Mouse (Mus musculus): ENCODE results near the gene Flot2. TPM values are rescaled to one million over a fixed set of nuclear protein-coding genes. Genes with fewer than 3 reads are reported as not detected.

Flot2 gene
- total and polyA plus RNA-seq, 2 experiments from 2014 or later = 87.1 to 92.7 TPM

- H3K27ac ChIP-seq (ENCODE audit: low read depth, low read length) = no peak overlapping the region
- H3K27me3 ChIP-seq (ENCODE audit: insufficient read depth, low read length) = no peaks in the 10 kb centered on the region
- no peak for ATAC-seq (ENCODE audit: low FRiP score)
- H3K4me2 ChIP-seq (ENCODE audit: low read depth, low read length, poor library complexity, severe bottlenecking) = no peak overlapping the region
- no peak overlapping the region for H3K4me3 ChIP-seq (ENCODE audit: low read depth, low read length)
- 72% methylated on average over 5 of the region's 5 CpGs for WGBS
- H3K9ac ChIP-seq (replicated peaks; ENCODE audit: low read length, poor library complexity, severe bottlenecking) = no peak overlapping the region
- H3K9me3 ChIP-seq (ENCODE audit: low read length) = no peaks in the 10 kb centered on the region
- DNase-seq (ENCODE audit: low spot score) = no peak
- no peaks in the 10 kb centered on the region for H3K4me1 ChIP-seq (ENCODE audit: insufficient read depth, low read length)
- TF ChIP-seq CTCF (IDR thresholded peaks at IDR 0.05) = peak; percentile 23; the same call in 1 of the 2 replicates
- no peaks in the 10 kb centered on the region for H3K36me3 ChIP-seq (ENCODE audit: insufficient read depth, low read length)
Observed at GRCm38 (mm10) chr11:78102958-78103747, 65.4 kb downstream of the Flot2 start.

- Histone ChIP-seq H3K9me3 (ENCODE audit: low read length) (no peaks in the 10 kb centered on the region), H3K36me3 (ENCODE audit: insufficient read depth, low read length) (no peaks in the 10 kb centered on the region), H3K9ac (replicated peaks; ENCODE audit: low read length, poor library complexity, severe bottlenecking) (no peak overlapping the region), H3K27me3 (ENCODE audit: insufficient read depth, low read length) (no peaks in the 10 kb centered on the region), H3K4me1 (ENCODE audit: insufficient read depth, low read length) (no peaks in the 10 kb centered on the region), H3K4me2 (ENCODE audit: low read depth, low read length, poor library complexity, severe bottlenecking) (no peak overlapping the region), H3K4me3 (ENCODE audit: low read depth, low read length) (no peak overlapping the region), H3K27ac (ENCODE audit: low read depth, low read length) (no peak overlapping the region)
- 94% methylated on average over 5 of the region's 5 CpGs for WGBS
- ATAC-seq (ENCODE audit: low FRiP score) (no peak), DNase-seq (ENCODE audit: low spot score) (no peak)
- no peak for TF ChIP-seq CTCF (IDR thresholded peaks at IDR 0.05)
Observed at GRCm38 (mm10) chr11:78104501-78104900, 66.8 kb downstream of the Flot2 start.

MicroRNA genes within 50 kb of the gene (microRNA counts, 519-probe panel; counts per million panel counts)
- microRNA mmu-miR-144 (3,453 counts per million, percentile 74 among the panel's probes with 10 or more counts), microRNA mmu-miR-451 (3,530 counts per million, percentile 75 among the panel's probes with 10 or more counts)

Small RNA genes lying within 50 kb of the gene (microRNA-seq; reads per million reads assigned to microRNA genes)
- gene Mir144 (ENCODE audit: borderline number of aligned reads) = 31.2 reads per million, percentile 32 among the genes with 10 or more reads in this experiment
- gene Mir451a (ENCODE audit: borderline number of aligned reads) = not detected
- not detected for gene Mir451b (ENCODE audit: borderline number of aligned reads)

Other genes starting within 250 kb of the Flot2 start
- 3.4 and 3.6 TPM in 2 replicates for gene Pipox, start 143.8 kb upstream of the Flot2 start, total RNA-seq (2014; rRNA removed)
- gene Pipox, start 143.8 kb upstream of the Flot2 start, polyA plus RNA-seq (2015; fragmentation: Nextera tagmentation; extraction: Ambion mirVana) = 3.8 and 5.1 TPM in 2 replicates
- gene Sez6, start 107.1 kb upstream of the Flot2 start, total RNA-seq (2014; rRNA removed) = 160 and 173 TPM in 2 replicates
- gene Sez6, start 107.1 kb upstream of the Flot2 start, polyA plus RNA-seq (2015; fragmentation: Nextera tagmentation; extraction: Ambion mirVana) = 121 and 125 TPM in 2 replicates
- 31.6 and 53.9 TPM in 2 replicates for gene Phf12, start 55.2 kb upstream of the Flot2 start, total RNA-seq (2014; rRNA removed)
- gene Phf12, start 55.2 kb upstream of the Flot2 start, polyA plus RNA-seq (2015; fragmentation: Nextera tagmentation; extraction: Ambion mirVana) = 9.3 and 9.9 TPM in 2 replicates
- gene Dhrs13, start 5.7 kb upstream of the Flot2 start, total RNA-seq (2014; rRNA removed) = 69.3 and 77.7 TPM in 2 replicates
- 61.9 and 62.1 TPM in 2 replicates for gene Dhrs13, start 5.7 kb upstream of the Flot2 start, polyA plus RNA-seq (2015; fragmentation: Nextera tagmentation; extraction: Ambion mirVana)
- gene Eral1, start 42.5 kb downstream of the Flot2 start, total RNA-seq (2014; rRNA removed) = 30.7 and 39.2 TPM in 2 replicates
- gene Eral1, start 42.5 kb downstream of the Flot2 start, polyA plus RNA-seq (2015; fragmentation: Nextera tagmentation; extraction: Ambion mirVana) = 26.1 and 27.4 TPM in 2 replicates
- 27.2 and 34.5 TPM in 2 replicates for gene Fam222b, start 56.7 kb downstream of the Flot2 start, total RNA-seq (2014; rRNA removed)
- 28.2 and 29.1 TPM in 2 replicates for gene Fam222b, start 56.7 kb downstream of the Flot2 start, polyA plus RNA-seq (2015; fragmentation: Nextera tagmentation; extraction: Ambion mirVana)
- 80.5 and 89.5 TPM in 2 replicates for gene Traf4, start 127.7 kb downstream of the Flot2 start, total RNA-seq (2014; rRNA removed)
- gene Traf4, start 127.7 kb downstream of the Flot2 start, polyA plus RNA-seq (2015; fragmentation: Nextera tagmentation; extraction: Ambion mirVana) = 68.4 and 71.1 TPM in 2 replicates
- 7.1 and 7.6 TPM in 2 replicates for gene Nek8, start 138.7 kb downstream of the Flot2 start, total RNA-seq (2014; rRNA removed)
- gene Nek8, start 138.7 kb downstream of the Flot2 start, polyA plus RNA-seq (2015; fragmentation: Nextera tagmentation; extraction: Ambion mirVana) = 4.5 and 5.7 TPM in 2 replicates
- 12.6 and 24.0 TPM in 2 replicates for gene Tlcd1, start 138.8 kb downstream of the Flot2 start, total RNA-seq (2014; rRNA removed)
- gene Tlcd1, start 138.8 kb downstream of the Flot2 start, polyA plus RNA-seq (2015; fragmentation: Nextera tagmentation; extraction: Ambion mirVana) = 18.1 and 25.4 TPM in 2 replicates
- gene Rpl23a, start 145.7 kb downstream of the Flot2 start, total RNA-seq (2014; rRNA removed) = 753 and 863 TPM in 2 replicates
- gene Rpl23a, start 145.7 kb downstream of the Flot2 start, polyA plus RNA-seq (2015; fragmentation: Nextera tagmentation; extraction: Ambion mirVana) = 853 and 860 TPM in 2 replicates
- gene Rab34, start 150.5 kb downstream of the Flot2 start, total RNA-seq (2014; rRNA removed) = 71.3 and 78.4 TPM in 2 replicates
- gene Rab34, start 150.5 kb downstream of the Flot2 start, polyA plus RNA-seq (2015; fragmentation: Nextera tagmentation; extraction: Ambion mirVana) = 65.0 and 65.5 TPM in 2 replicates
- gene Proca1, start 155.5 kb downstream of the Flot2 start, total RNA-seq (2014; rRNA removed) = 1.0 TPM in 2 replicates
- gene Proca1, start 155.5 kb downstream of the Flot2 start, polyA plus RNA-seq (2015; fragmentation: Nextera tagmentation; extraction: Ambion mirVana) = 3.3 and 4.8 TPM in 2 replicates
- 76.3 and 106 TPM in 2 replicates for gene Sdf2, start 207.8 kb downstream of the Flot2 start, total RNA-seq (2014; rRNA removed)
- 114 and 115 TPM in 2 replicates for gene Sdf2, start 207.8 kb downstream of the Flot2 start, polyA plus RNA-seq (2015; fragmentation: Nextera tagmentation; extraction: Ambion mirVana)
- gene Supt6, start 208.1 kb downstream of the Flot2 start, total RNA-seq (2014; rRNA removed) = 37.4 and 37.6 TPM in 2 replicates
- 19.0 and 19.4 TPM in 2 replicates for gene Supt6, start 208.1 kb downstream of the Flot2 start, polyA plus RNA-seq (2015; fragmentation: Nextera tagmentation; extraction: Ambion mirVana)
- 71.1 and 71.4 TPM in 2 replicates for gene 2610507B11Rik, start 223.8 kb downstream of the Flot2 start, total RNA-seq (2014; rRNA removed)
- gene 2610507B11Rik, start 223.8 kb downstream of the Flot2 start, polyA plus RNA-seq (2015; fragmentation: Nextera tagmentation; extraction: Ambion mirVana) = 40.8 and 49.2 TPM in 2 replicates